Mouse (Mus musculus) bone marrow, adult 2 months (tissue): ENCODE results near the gene Nr4a3. TPM values are rescaled to one million over a fixed set of nuclear protein-coding genes. Genes with fewer than 3 reads are reported as not detected.
A peak's percentile ranks its signal among the peaks of the same experiment; 100 is the strongest.

Source experiments
- H3K27ac ChIP-seq: fragments of 200-500 bp; 2 replicates; pipeline ENCODE4 v1.5.1; 2012; ENCODE audit warnings: low read depth, mild to moderate bottlenecking, control low read depth, inconsistent platforms, low read length; ENCODE audit not compliant: control insufficient read depth, poor library complexity, insufficient read depth
- H3K4me1 ChIP-seq: fragments of 200-500 bp; 2 replicates; pipeline ENCODE4 v1.6.1; 2011; ENCODE audit warnings: low read length; ENCODE audit not compliant: control insufficient read depth, insufficient read depth
- H3K4me3 ChIP-seq: fragments of 200-500 bp; replicated peaks from 2 replicates; pipeline ENCODE3; 2011; ENCODE audit warnings: mild to moderate bottlenecking, low read depth, low read length, control low read depth; ENCODE audit not compliant: control insufficient read depth
- CTCF ChIP-seq: fragments of 200-500 bp; IDR thresholded peaks from 2 replicates; pipeline ENCODE4 v1.5.1; 2011; ENCODE audit warnings: low read length, control low read depth; ENCODE audit not compliant: control insufficient read depth, insufficient read depth
- POLR2A ChIP-seq: fragments of 200-500 bp; IDR thresholded peaks from 2 replicates; pipeline ENCODE4 v1.6.1; 2011; ENCODE audit warnings: low read depth, mild to moderate bottlenecking, control low read depth, low read length, borderline replicate concordance; ENCODE audit not compliant: control insufficient read depth
- WGBS: fragments of 180-500 bp; shearing (Covaris S2); methylation state at CpG from one replicate; pipeline ENCODE4 v1.1.7; 2018; 5-methylcytosine and 5-hydroxymethylcytosine counted together
- polyA plus RNA-seq: library from polyadenylated mRNA; stranded (reverse); fragments of >200 nt; gene quantifications from 2 replicates; pipeline ENCODE4 v1.2.4, GENCODE M21; 2011; ENCODE audit warnings: low replicate concordance; ENCODE audit not compliant: missing spikeins, insufficient read depth, insufficient read length

Nr4a3 gene
- not detected in 2 replicates for polyA plus RNA-seq

- Histone ChIP-seq H3K27ac (peak within 1 kb of the TSS; percentile 79), H3K4me1 (no peaks in the 10 kb centered on the region; the same call in 1 of the 2 replicates), H3K4me3 (peak within 1 kb of the TSS; percentile 84)
- under 1% methylated on average over 44 of the region's 54 CpGs for WGBS
- TF ChIP-seq POLR2A: peak; percentile 48; the same call in 1 of the 2 replicates
- TF ChIP-seq CTCF: no peak
Observed at GRCm38 (mm10) chr4:48044491-48045211, at the start of gene Nr4a3. TSS of gene Nr4a3 (plus strand) at chr4:48045153.

DNA sequence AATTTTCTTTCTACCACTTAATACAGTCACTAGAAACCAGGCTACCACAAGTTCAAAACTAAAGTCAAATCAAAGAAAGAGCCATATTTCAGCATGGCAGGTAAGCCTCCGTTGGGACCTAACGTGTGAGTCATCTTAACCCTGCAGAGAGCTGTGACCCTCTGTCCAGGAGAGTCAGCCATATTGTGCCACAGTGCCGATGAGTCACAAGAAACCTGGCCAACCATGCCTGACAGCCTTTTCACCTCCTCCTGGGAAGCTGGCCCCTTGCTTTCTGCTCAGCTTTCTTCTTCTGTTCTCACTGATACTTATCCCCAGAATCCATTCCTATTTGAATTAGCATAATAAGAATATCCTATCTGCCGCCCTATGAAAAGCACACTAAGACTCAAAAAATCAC, 42.0 kb upstream of the Nr4a3 start:
- TF ChIP-seq CTCF: no peak
- WGBS: 83% methylated on average over 4 of the region's 4 CpGs
- H3K4me3 ChIP-seq: no peak overlapping the region
- no peak overlapping the region for H3K27ac ChIP-seq
- no peaks in the 10 kb centered on the region for H3K4me1 ChIP-seq

DNA sequence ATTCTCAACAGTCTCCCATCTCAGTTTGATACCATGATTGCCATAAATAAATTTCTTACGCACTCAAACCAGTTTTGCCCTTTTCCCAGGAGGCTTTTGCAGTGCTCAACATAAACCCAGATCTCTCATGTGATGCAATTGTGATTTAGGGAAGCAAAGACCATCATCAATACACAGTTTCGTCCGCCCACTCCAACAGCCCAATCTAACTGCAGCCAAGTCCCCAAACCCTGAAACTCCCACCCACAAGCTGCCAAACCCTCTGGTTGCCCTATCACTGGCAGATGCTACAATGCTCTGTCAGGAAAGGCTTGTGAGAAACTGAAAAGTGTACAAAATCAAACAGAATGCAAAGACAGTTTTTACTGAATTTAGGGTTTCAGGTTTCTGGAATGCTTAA, 41.5 kb upstream of the Nr4a3 start:
- H3K4me3 ChIP-seq: no peak overlapping the region
- 79% methylated on average over 3 of the region's 3 CpGs for WGBS
- no peak for TF ChIP-seq POLR2A
- no peak for TF ChIP-seq CTCF
- H3K4me1 ChIP-seq: no peaks in the 10 kb centered on the region
- H3K27ac ChIP-seq: no peak overlapping the region

DNA sequence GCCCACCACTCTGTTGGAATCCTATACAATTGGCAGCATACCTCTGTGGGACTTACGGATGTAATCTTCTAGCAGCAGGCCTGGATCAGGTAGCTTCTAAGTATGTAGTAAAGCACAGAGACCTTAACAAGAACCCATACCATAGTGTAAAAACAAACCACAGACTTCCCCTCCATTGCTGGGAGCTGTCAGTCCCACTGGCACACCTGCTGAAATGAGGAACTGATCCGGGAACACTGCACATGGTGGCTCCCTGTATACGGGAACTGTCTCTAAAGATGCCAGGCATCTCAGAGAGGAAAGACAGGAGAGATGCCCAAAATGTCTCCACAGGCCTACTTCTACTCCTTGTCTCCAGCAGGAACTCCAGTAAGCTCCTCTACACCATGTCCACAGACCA, 38.6 kb upstream of the Nr4a3 start:
- no peaks in the 10 kb centered on the region for H3K4me1 ChIP-seq
- H3K27ac ChIP-seq: no peak overlapping the region
- H3K4me3 ChIP-seq: no peak overlapping the region
- TF ChIP-seq POLR2A (no peak), CTCF (no peak)
- 23% methylated on average over 3 of the region's 3 CpGs for WGBS

- H3K4me3 ChIP-seq: no peak overlapping the region
- WGBS: 65% methylated on average over 3 of the region's 3 CpGs
- H3K27ac ChIP-seq: no peak overlapping the region
- no peaks in the 10 kb centered on the region; the same call in 1 of the 2 replicates for H3K4me1 ChIP-seq
- TF ChIP-seq CTCF (no peak), POLR2A (no peak)
Observed at GRCm38 (mm10) chr4:48012209-48012608, 32.7 kb upstream of the Nr4a3 start.

GRCm38 (mm10) chr4:48022966-48023365, 22.0 kb upstream of the Nr4a3 start:
- Histone ChIP-seq H3K4me3 (no peak overlapping the region), H3K4me1 (no peaks in the 10 kb centered on the region), H3K27ac (no peak overlapping the region)
- TF ChIP-seq POLR2A: no peak
- WGBS: 79% methylated on average over 3 of the region's 3 CpGs

- Histone ChIP-seq H3K4me3 (no peak overlapping the region), H3K27ac (no peak overlapping the region; the same call in 1 of the 2 replicates), H3K4me1 (no peaks in the 10 kb centered on the region)
- WGBS: 85% methylated on average over 24 of the region's 24 CpGs
- TF ChIP-seq CTCF (no peak), POLR2A (no peak)
Observed at GRCm38 (mm10) chr4:48029652-48030051, 15.3 kb upstream of the Nr4a3 start.

- Histone ChIP-seq H3K27ac (no peak overlapping the region), H3K4me1 (no peaks in the 10 kb centered on the region), H3K4me3 (no peak overlapping the region)
- WGBS: 63% methylated on average over 9 of the region's 9 CpGs
- TF ChIP-seq POLR2A: no peak
- no peak for TF ChIP-seq CTCF
Observed at GRCm38 (mm10) chr4:48034287-48034686, 10.7 kb upstream of the Nr4a3 start.

DNA sequence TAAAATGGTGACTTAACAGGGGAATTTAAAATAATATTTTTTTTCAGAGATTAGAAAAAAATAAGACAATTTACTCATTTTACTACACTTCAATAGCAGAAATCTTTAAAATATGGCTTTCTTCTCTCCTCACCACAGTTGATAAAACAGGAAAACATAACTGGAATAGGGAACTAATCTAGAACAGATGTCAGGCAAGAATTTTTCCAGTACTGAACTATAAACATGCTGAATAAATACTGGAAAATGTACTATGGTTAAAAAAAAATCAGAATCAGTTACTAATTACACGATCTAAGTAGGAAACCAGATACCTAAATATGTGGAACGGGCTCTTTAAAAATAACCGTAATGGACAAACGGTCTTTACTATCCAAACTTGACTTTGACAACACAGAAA, 7.3 kb upstream of the Nr4a3 start:
- 75% methylated on average over 4 of the region's 4 CpGs for WGBS
- Histone ChIP-seq H3K27ac (no peak overlapping the region), H3K4me1 (no peaks in the 10 kb centered on the region), H3K4me3 (no peak overlapping the region)
- TF ChIP-seq POLR2A (no peak), CTCF (no peak)
